In genomic region chr4:114477082-114477771, GRCm38 (mm10) we compare ENCODE assay signal across 8 mouse cellular contexts.
DNase-seq lines count a peak whose midpoint lies in the region; ATAC-seq lines count a peak whose summit lies in the region.

No protein-coding gene starts in this region.

- H3K4me2 ChIP-seq in hindbrain, embryonic 11.5 days (replicated peaks; ENCODE audit: low read depth, low read length), result no peak overlapping the region

- ATAC-seq in frontal cortex, adult (ENCODE audit: low TSS enrichment), result 0 out of 2 replicates have a peak, but pooled peaks have one; percentile 6
- peak; percentile 70 for ATAC-seq in hindbrain, embryonic 11.5 days (ENCODE audit: low FRiP score)

- WGBS in hindbrain, embryonic 11.5 days, result 38% methylated on average over 11 of the region's 11 CpGs

- H3K9ac ChIP-seq in hindbrain, embryonic 11.5 days (ENCODE audit: low read depth, low read length), result no peak overlapping the region

- no peaks in the 10 kb centered on the region for H3K9me3 ChIP-seq in hindbrain, embryonic 11.5 days (ENCODE audit: control insufficient read depth, low read length)

- DNase-seq in frontal cortex, postnatal 25 days (ENCODE audit: low spot score in 2 of 2), result no peak
- DNase-seq in embryo, embryonic 10.5 days (ENCODE audit: low spot score), result peak; percentile 53
- DNase-seq in hindbrain, embryonic 11.5 days (ENCODE audit: low spot score), result peak; percentile 22
- peak; percentile 37 for DNase-seq in mesoderm, embryonic 11.5 days (ENCODE audit: low read depth, low spot score)
- no peak for DNase-seq in T-cell, adult 2 months (ENCODE audit: low spot score)
- no peak for DNase-seq in B cell, adult 2 months
- no peak for DNase-seq in adrenal gland, adult 8-10 months

- no peak overlapping the region for H3K27ac ChIP-seq in hindbrain, embryonic 11.5 days (ENCODE audit: low read depth, low read length)

- H3K36me3 ChIP-seq in hindbrain, embryonic 11.5 days (ENCODE audit: control insufficient read depth, insufficient read depth, low read length), result no peaks in the 10 kb centered on the region

- H3K27me3 ChIP-seq in hindbrain, embryonic 11.5 days (ENCODE audit: control insufficient read depth, insufficient read depth, low read length), result no peaks in the 10 kb centered on the region

- H3K4me3 ChIP-seq in hindbrain, embryonic 11.5 days (ENCODE audit: low read depth, low read length), result no peak overlapping the region

- no peaks in the 10 kb centered on the region for H3K4me1 ChIP-seq in hindbrain, embryonic 11.5 days (replicated peaks; ENCODE audit: control insufficient read depth, insufficient read depth, low read length)

Comparison
In these comparisons a context has a peak if more than half of its experiments do, and no peak if none do; other contexts are left out.
1. DNase-seq: peak in embryo, embryonic 10.5 days (single experiment), hindbrain, embryonic 11.5 days (single experiment) and mesoderm, embryonic 11.5 days (single experiment); none in frontal cortex, postnatal 25 days (0 of 2), T-cell, adult 2 months (single experiment), B cell, adult 2 months (0 of 2) and adrenal gland, adult 8-10 months (single experiment).